Mouse (Mus musculus): Measurements from ENCODE around the gene Zfp799. TPM values are rescaled to one million over a fixed set of nuclear protein-coding genes. Genes with fewer than 3 reads are reported as not detected.
A peak's percentile ranks its signal among the peaks of the same experiment; 100 is the strongest.
"Not testable (repeated sequence)": the region's sequence is repeated elsewhere in the genome, so short reads cannot be mapped to it uniquely, and the experiment has no call there.

Gene Zfp799
- polyA plus RNA-seq (2016; fragmentation: Nextera tagmentation; extraction: Ambion mirVana), result 2.5 and 4.0 TPM in 2 replicates

GRCm38 (mm10) chr17:32829540-32830417, at the start of gene Zfp799:
Gene Zfp799, minus strand, starts transcription at chr17:32830261.
- H3K9me3 ChIP-seq (replicated peaks), result no peaks in the 10 kb centered on the region
- WGBS (ENCODE audit: insufficient replicate concordance), result 2% methylated on average over 35 of the region's 35 CpGs
- H3K4me1 ChIP-seq, result peaks cover 9% of the 10 kb centered on the region
- H3K4me3 ChIP-seq, result peak within 1 kb of the TSS; percentile 72
- H3K9ac ChIP-seq, result peak within 1 kb of the TSS; percentile 74
- H3K4me2 ChIP-seq, result peak within 1 kb of the TSS; percentile 69
- ATAC-seq, result peak; percentile 92
- H3K27ac ChIP-seq, result 0 out of 2 replicates have a peak within 1 kb of the TSS, but pooled peaks have one; percentile 33
- peaks cover 14% of the 10 kb centered on the region for H3K36me3 ChIP-seq
- no peaks in the 10 kb centered on the region for H3K27me3 ChIP-seq (replicated peaks)

DNA sequence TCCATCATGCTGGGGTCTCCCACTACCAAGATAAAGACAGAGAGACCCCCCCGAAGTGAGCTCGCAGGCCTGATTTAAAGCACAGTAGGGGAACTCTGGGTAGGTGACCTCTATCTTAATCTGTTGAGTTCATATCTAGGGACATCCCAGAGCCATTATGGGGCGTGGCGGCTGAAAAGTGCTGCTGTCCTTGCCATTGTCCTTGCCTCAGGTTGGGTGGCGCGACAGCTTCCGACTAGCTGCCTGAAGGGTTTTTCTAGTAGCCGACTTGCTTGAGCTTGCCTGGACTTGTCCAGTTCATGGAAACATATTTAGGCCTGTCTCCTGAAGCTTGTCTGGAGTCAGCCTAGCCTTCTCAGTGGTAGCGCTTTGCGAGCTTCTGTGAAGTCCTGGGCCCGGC, 48.7 kb upstream of the Zfp799 start:
- WGBS (ENCODE audit: insufficient replicate concordance), result 83% methylated on average over 11 of the region's 11 CpGs
- no peak for ATAC-seq
- H3K27ac ChIP-seq, result no peak overlapping the region
- H3K9me3 ChIP-seq (replicated peaks), result no peaks in the 10 kb centered on the region
- H3K27me3 ChIP-seq (replicated peaks), result peaks cover 28% of the 10 kb centered on the region
- H3K4me1 ChIP-seq, result no peaks in the 10 kb centered on the region
- H3K9ac ChIP-seq, result no peak overlapping the region
- peaks cover 21% of the 10 kb centered on the region for H3K36me3 ChIP-seq
- no peak overlapping the region for H3K4me3 ChIP-seq
- H3K4me2 ChIP-seq, result no peak overlapping the region

- H3K27ac ChIP-seq, result no peak overlapping the region
These were observed 47.6 kb upstream of the Zfp799 start for GRCm38 (mm10) chr17:32877471-32878171.

GRCm38 (mm10) chr17:32872696-32873095, 42.6 kb upstream of the Zfp799 start:
- WGBS (ENCODE audit: insufficient replicate concordance), result 60% methylated on average over 5 of the region's 5 CpGs
- no peak for ATAC-seq
- Histone ChIP-seq H3K9me3 (replicated peaks) (no peaks in the 10 kb centered on the region), H3K27ac (no peak overlapping the region), H3K4me2 (no peak overlapping the region), H3K36me3 (no peaks in the 10 kb centered on the region), H3K9ac (no peak overlapping the region), H3K4me3 (no peak overlapping the region), H3K27me3 (replicated peaks) (peaks cover 17% of the 10 kb centered on the region), H3K4me1 (no peaks in the 10 kb centered on the region)

More at GRCm38 (mm10) chr17:32877471-32878171, 47.6 kb upstream of the Zfp799 start:
- 6% methylated on average over 22 of the region's 22 CpGs for WGBS (ENCODE audit: insufficient replicate concordance)
- H3K4me2 ChIP-seq, result peak overlapping the region; percentile 33
- H3K27me3 ChIP-seq (replicated peaks), result peaks cover 28% of the 10 kb centered on the region
- ATAC-seq, result no peak
- peaks cover 9% of the 10 kb centered on the region for H3K36me3 ChIP-seq
- H3K9me3 ChIP-seq (replicated peaks), result no peaks in the 10 kb centered on the region
- no peaks in the 10 kb centered on the region for H3K4me1 ChIP-seq
- H3K9ac ChIP-seq, result no peak overlapping the region
- no peak overlapping the region for H3K4me3 ChIP-seq

DNA sequence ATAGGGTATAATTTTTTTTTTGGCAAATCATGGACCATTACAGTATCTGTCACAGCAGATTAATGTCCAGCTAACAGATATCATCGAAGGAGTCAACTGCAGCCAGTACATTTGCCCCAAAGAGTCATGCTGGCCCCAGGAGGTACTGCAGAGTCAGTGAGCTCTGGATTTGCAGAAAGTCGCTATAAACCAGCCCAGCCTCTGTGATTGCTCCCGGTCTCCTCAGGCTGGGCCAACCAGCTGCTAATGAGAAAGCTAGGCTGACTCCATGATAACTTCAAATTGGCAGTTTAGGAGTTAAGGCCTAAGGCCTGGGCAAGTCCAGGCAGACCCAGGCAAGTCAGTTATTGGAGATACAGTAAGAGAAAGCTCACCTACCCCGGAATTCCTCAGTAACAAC, 42.0 kb upstream of the Zfp799 start:
- WGBS (ENCODE audit: insufficient replicate concordance), result 66% methylated on average over 4 of the region's 4 CpGs
- no peak overlapping the region for H3K27ac ChIP-seq

GRCm38 (mm10) chr17:32871483-32871882, 41.4 kb upstream of the Zfp799 start:
- 78% methylated on average over 1 of the region's 1 CpGs for WGBS (ENCODE audit: insufficient replicate concordance)
- no peak overlapping the region for H3K4me2 ChIP-seq

More for the DNA sequence above, 42.0 kb upstream of the Zfp799 start:
- Histone ChIP-seq H3K27me3 (replicated peaks) (peaks cover 11% of the 10 kb centered on the region), H3K4me3 (no peak overlapping the region), H3K9ac (no peak overlapping the region), H3K4me2 (no peak overlapping the region), H3K9me3 (replicated peaks) (no peaks in the 10 kb centered on the region), H3K36me3 (no peaks in the 10 kb centered on the region), H3K4me1 (no peaks in the 10 kb centered on the region)
- no peak for ATAC-seq

DNA sequence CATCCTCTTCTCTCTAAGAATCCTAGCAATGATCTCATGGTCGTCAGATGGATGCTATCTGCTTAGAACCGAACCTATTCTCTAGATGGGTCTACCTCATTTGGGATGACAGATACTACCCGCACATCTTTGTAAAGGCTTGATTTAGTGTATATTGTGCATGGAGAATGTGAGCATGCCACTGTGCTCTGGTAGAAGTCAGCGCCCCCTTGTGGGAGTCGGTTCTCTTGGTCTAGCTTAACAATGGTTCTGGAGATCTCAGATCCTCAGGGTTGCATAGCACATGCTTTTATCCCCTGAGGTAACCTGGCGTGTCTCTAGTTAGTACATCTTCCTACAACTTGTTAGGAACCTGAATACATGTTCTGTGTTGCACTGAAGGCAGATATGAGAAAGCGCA, 37.2 kb upstream of the Zfp799 start:
- not testable (repeated sequence) for H3K27ac ChIP-seq; ATAC-seq; H3K4me3 ChIP-seq; H3K4me1 ChIP-seq; H3K36me3 ChIP-seq; H3K9me3 ChIP-seq (replicated peaks); H3K27me3 ChIP-seq (replicated peaks); H3K4me2 ChIP-seq; H3K9ac ChIP-seq
- 42% methylated on average over 5 of the region's 7 CpGs for WGBS (ENCODE audit: insufficient replicate concordance)

More at GRCm38 (mm10) chr17:32871483-32871882, 41.4 kb upstream of the Zfp799 start:
- no peaks in the 10 kb centered on the region for H3K36me3 ChIP-seq
- H3K9ac ChIP-seq, result no peak overlapping the region
- H3K9me3 ChIP-seq (replicated peaks), result no peaks in the 10 kb centered on the region
- H3K27ac ChIP-seq, result no peak overlapping the region
- no peak for ATAC-seq
- peaks cover 5% of the 10 kb centered on the region; the same call in 1 of the 2 replicates for H3K27me3 ChIP-seq (replicated peaks)
- no peak overlapping the region for H3K4me3 ChIP-seq
- H3K4me1 ChIP-seq, result no peaks in the 10 kb centered on the region

DNA sequence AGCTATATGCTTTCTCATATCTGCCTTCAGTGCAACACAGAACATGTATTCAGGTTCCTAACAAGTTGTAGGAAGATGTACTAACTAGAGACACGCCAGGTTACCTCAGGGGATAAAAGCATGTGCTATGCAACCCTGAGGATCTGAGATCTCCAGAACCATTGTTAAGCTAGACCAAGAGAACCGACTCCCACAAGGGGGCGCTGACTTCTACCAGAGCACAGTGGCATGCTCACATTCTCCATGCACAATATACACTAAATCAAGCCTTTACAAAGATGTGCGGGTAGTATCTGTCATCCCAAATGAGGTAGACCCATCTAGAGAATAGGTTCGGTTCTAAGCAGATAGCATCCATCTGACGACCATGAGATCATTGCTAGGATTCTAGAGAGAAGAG, 26.7 kb upstream of the Zfp799 start:
- not testable (repeated sequence) for H3K27ac ChIP-seq; ATAC-seq; H3K9ac ChIP-seq; H3K4me1 ChIP-seq; H3K9me3 ChIP-seq (replicated peaks); H3K4me3 ChIP-seq; H3K27me3 ChIP-seq (replicated peaks); H3K36me3 ChIP-seq; H3K4me2 ChIP-seq
- whole genome bisulfite sequencing (ENCODE audit: insufficient replicate concordance), result 40% methylated on average over 4 of the region's 6 CpGs

- Histone ChIP-seq H3K27me3 (replicated peaks) (no peaks in the 10 kb centered on the region), H3K27ac (no peak overlapping the region), H3K9me3 (replicated peaks) (no peaks in the 10 kb centered on the region), H3K4me2 (no peak overlapping the region), H3K36me3 (no peaks in the 10 kb centered on the region), H3K4me3 (no peak overlapping the region), H3K4me1 (no peaks in the 10 kb centered on the region), H3K9ac (no peak overlapping the region)
- ATAC-seq, result no peak
- WGBS (ENCODE audit: insufficient replicate concordance), result 63% methylated on average over 7 of the region's 7 CpGs
These were observed 21.5 kb upstream of the Zfp799 start for GRCm38 (mm10) chr17:32851581-32851980.

DNA sequence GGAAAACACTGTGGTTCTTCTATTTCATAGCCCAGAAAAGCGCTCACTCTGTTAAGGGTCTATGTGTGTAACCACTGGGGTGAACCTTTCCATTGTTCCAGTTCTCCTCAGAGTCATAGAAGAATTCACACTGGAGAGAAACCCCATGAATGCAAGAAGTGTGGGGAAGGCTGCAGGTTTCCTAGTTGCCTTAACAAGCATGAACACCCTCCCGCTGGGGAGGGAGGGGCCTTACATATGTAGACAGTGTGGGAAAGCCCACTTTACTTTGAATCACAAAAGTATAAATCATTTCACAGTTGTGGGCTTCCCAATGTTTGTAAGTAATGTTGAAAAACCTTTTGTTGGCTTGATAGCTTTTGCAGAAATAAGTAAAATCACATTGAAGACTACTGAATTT, 11.3 kb upstream of the Zfp799 start:
- 67% methylated on average over 2 of the region's 2 CpGs for WGBS (ENCODE audit: insufficient replicate concordance)
- no peaks in the 10 kb centered on the region for H3K36me3 ChIP-seq

GRCm38 (mm10) chr17:32839083-32839802, 9.2 kb upstream of the Zfp799 start:
- no peaks in the 10 kb centered on the region for H3K36me3 ChIP-seq
- WGBS (ENCODE audit: insufficient replicate concordance), result 47% methylated on average over 15 of the region's 15 CpGs
- no peak overlapping the region for H3K4me3 ChIP-seq
- H3K27ac ChIP-seq, result no peak overlapping the region
- 0 out of 2 replicates have a peak, but pooled peaks cover 3% of the 10 kb centered on the region for H3K27me3 ChIP-seq (replicated peaks)
- H3K9ac ChIP-seq, result no peak overlapping the region
- no peaks in the 10 kb centered on the region for H3K9me3 ChIP-seq (replicated peaks)
- no peak for ATAC-seq
- H3K4me1 ChIP-seq, result no peaks in the 10 kb centered on the region
- H3K4me2 ChIP-seq, result no peak overlapping the region

More for the DNA sequence above, 11.3 kb upstream of the Zfp799 start:
- ATAC-seq, result no peak
- H3K27ac ChIP-seq, result no peak overlapping the region
- no peaks in the 10 kb centered on the region; the same call in 1 of the 2 replicates for H3K27me3 ChIP-seq (replicated peaks)
- H3K4me2 ChIP-seq, result no peak overlapping the region
- H3K9me3 ChIP-seq (replicated peaks), result no peaks in the 10 kb centered on the region
- H3K9ac ChIP-seq, result no peak overlapping the region
- no peak overlapping the region for H3K4me3 ChIP-seq
- H3K4me1 ChIP-seq, result no peaks in the 10 kb centered on the region

All from liver, embryonic 12.5 days (tissue).